Mouse (Mus musculus): Measurements from ENCODE around the gene Grik4.

Grik4 gene

GRCm38 (mm10) chr9:42861238-42861637 is 83.1 kb downstream of the Grik4 start:
- no peak for DNase-seq (ENCODE audit: extremely low read depth, low read depth, low spot score)

GRCm38 (mm10) chr9:42859959-42860794 is 84.1 kb downstream of the Grik4 start:
- no peak for DNase-seq (ENCODE audit: extremely low read depth, low read depth, low spot score)

- no peak for DNase-seq (ENCODE audit: extremely low read depth, low read depth, low spot score)
Measured at GRCm38 (mm10) chr9:42858998-42859690, 85.1 kb downstream of the Grik4 start.

GRCm38 (mm10) chr9:42858576-42858975 is 85.7 kb downstream of the Grik4 start:
- DNase-seq (ENCODE audit: extremely low read depth, low read depth, low spot score) = no peak

- no peak for DNase-seq (ENCODE audit: extremely low read depth, low read depth, low spot score)
Measured at GRCm38 (mm10) chr9:42857756-42858155, 86.5 kb downstream of the Grik4 start.

GRCm38 (mm10) chr9:42853077-42853476 is 91.2 kb downstream of the Grik4 start:
- no peak for DNase-seq (ENCODE audit: extremely low read depth, low read depth, low spot score)

- no peak for DNase-seq (ENCODE audit: extremely low read depth, low read depth, low spot score)
Measured at GRCm38 (mm10) chr9:42850063-42850462, 94.2 kb downstream of the Grik4 start.

- no peak for DNase-seq (ENCODE audit: extremely low read depth, low read depth, low spot score)
Measured at GRCm38 (mm10) chr9:42848061-42848460, 96.2 kb downstream of the Grik4 start.

GRCm38 (mm10) chr9:42846676-42847425 is 97.4 kb downstream of the Grik4 start:
- no peak for DNase-seq (ENCODE audit: extremely low read depth, low read depth, low spot score)

- no peak for DNase-seq (ENCODE audit: extremely low read depth, low read depth, low spot score)
Measured at GRCm38 (mm10) chr9:42846139-42846538, 98.2 kb downstream of the Grik4 start.

GRCm38 (mm10) chr9:42844301-42844700 is 100.0 kb downstream of the Grik4 start:
- no peak for DNase-seq (ENCODE audit: extremely low read depth, low read depth, low spot score)

- DNase-seq (ENCODE audit: extremely low read depth, low read depth, low spot score) = no peak
Measured at GRCm38 (mm10) chr9:42838299-42838698, 106.0 kb downstream of the Grik4 start.

- no peak for DNase-seq (ENCODE audit: extremely low read depth, low read depth, low spot score)
Measured at GRCm38 (mm10) chr9:42837498-42837897, 106.8 kb downstream of the Grik4 start.

GRCm38 (mm10) chr9:42831558-42831957 is 112.7 kb downstream of the Grik4 start:
- DNase-seq (ENCODE audit: extremely low read depth, low read depth, low spot score) = no peak

- DNase-seq (ENCODE audit: extremely low read depth, low read depth, low spot score) = no peak
Measured at GRCm38 (mm10) chr9:42819247-42819646, 125.0 kb downstream of the Grik4 start.

GRCm38 (mm10) chr9:42816815-42817214 is 127.5 kb downstream of the Grik4 start:
- no peak for DNase-seq (ENCODE audit: extremely low read depth, low read depth, low spot score)

- DNase-seq (ENCODE audit: extremely low read depth, low read depth, low spot score) = no peak
Measured at GRCm38 (mm10) chr9:42809146-42809545, 135.1 kb downstream of the Grik4 start.

GRCm38 (mm10) chr9:42808394-42808793 is 135.9 kb downstream of the Grik4 start:
- no peak for DNase-seq (ENCODE audit: extremely low read depth, low read depth, low spot score)

- no peak for DNase-seq (ENCODE audit: extremely low read depth, low read depth, low spot score)
Measured at GRCm38 (mm10) chr9:42803061-42803491, 141.2 kb downstream of the Grik4 start.

GRCm38 (mm10) chr9:42801929-42802328 is 142.4 kb downstream of the Grik4 start:
- no peak for DNase-seq (ENCODE audit: extremely low read depth, low read depth, low spot score)

GRCm38 (mm10) chr9:42800138-42800537 is 144.2 kb downstream of the Grik4 start:
- no peak for DNase-seq (ENCODE audit: extremely low read depth, low read depth, low spot score)

Measured in fat pad, adult 2 months (tissue).